Mouse (Mus musculus): ENCODE results near the gene Ccdc9. TPM values are rescaled to one million over a fixed set of nuclear protein-coding genes. Genes with fewer than 3 reads are reported as not detected.

Ccdc9 gene
- total and polyA plus RNA-seq, 3 experiments = 32.0 to 81.0 (median 47.6) TPM

- TF ChIP-seq USF1 (IDR thresholded peaks at IDR 0.05; ENCODE audit: low read depth, low read length) (peak; percentile 16; the same call in 1 of the 2 replicates), NELFE (IDR thresholded peaks at IDR 0.05; ENCODE audit: low read depth, low read length) (0 out of 2 replicates have a peak, but pooled peaks have one; percentile 31), POLR2AphosphoS2 (IDR thresholded peaks at IDR 0.05; ENCODE audit: low read depth, low read length) (peak; percentile 41; the same call in 1 of the 2 replicates), IRF4 (IDR thresholded peaks at IDR 0.05; ENCODE audit: low read depth, low read length) (0 out of 2 replicates have a peak, but pooled peaks have one; percentile 15), ELF1 (IDR thresholded peaks at IDR 0.05; ENCODE audit: low read depth, low read length) (peak; percentile 3; the same call in 1 of the 2 replicates), BHLHE40 (IDR thresholded peaks at IDR 0.05; ENCODE audit: low read depth, low read length) (peak; percentile 41), POLR2A (IDR thresholded peaks at IDR 0.05; ENCODE audit: low read depth, low read length) (peak; percentile 38), ZKSCAN1 (IDR thresholded peaks at IDR 0.05; ENCODE audit: borderline replicate concordance, low read depth, low read length) (no peak)
Observed at GRCm38 (mm10) chr7:16312672-16313311, 26.2 kb upstream of the Ccdc9 start (continued).

GRCm38 (mm10) chr7:16312011-16312671 lies 25.5 kb upstream of the Ccdc9 start:
- H3K79me2 ChIP-seq (replicated peaks; ENCODE audit: control insufficient read depth, extremely low read depth, insufficient read depth, poor library complexity, severe bottlenecking) = peaks cover 38% of the 10 kb centered on the region
- DNase-seq (ENCODE audit: extremely low read depth) = no peak
- no peaks in the 10 kb centered on the region for H3K27me3 ChIP-seq (replicated peaks)
- peaks cover 10 to 33% of the 10 kb centered on the region in 2 experiments for H3K4me1 ChIP-seq (ENCODE audit: control insufficient read depth in 1 of 2, insufficient read depth in 2 of 2)
- peak overlapping the region; percentile 98 to 100 (median 99) for H3K4me3 ChIP-seq (replicated peaks in 1 of 3; ENCODE audit: low read depth in 2 of 3, low read length in 2 of 3, poor library complexity in 1 of 3)
- no peaks in the 10 kb centered on the region for H3K9me3 ChIP-seq (replicated peaks; ENCODE audit: low read length)
- H3K4me2 ChIP-seq (ENCODE audit: insufficient read depth, low read depth, poor library complexity, severe bottlenecking) = peak overlapping the region; percentile 65
- peak overlapping the region; percentile 100 for H3K9ac ChIP-seq (ENCODE audit: insufficient read depth, low read depth)
- in situ Hi-C loops (cut with MboI; ENCODE audit: low pct_ligation_motif_present, low pct_unique_long_range_greater_than_20kb, low sequenced_read_pairs) (no loop called here), dilution Hi-C loops (cut with MboI; ENCODE audit: extremely low pct_ligation_motif_present, extremely low pct_unique_long_range_greater_than_20kb, low sequenced_read_pairs) (no loop called here)
- peak overlapping the region; percentile 96 for H3K27ac ChIP-seq (ENCODE audit: insufficient read depth, low read depth)
- TF ChIP-seq JUND (conservative IDR thresholded peaks at IDR 0.05; ENCODE audit: low read depth, low read length) (no peak), MXI1 (IDR thresholded peaks at IDR 0.05; ENCODE audit: low read depth, low read length) (0 out of 2 replicates have a peak, but pooled peaks have one; percentile 33), GABPA (IDR thresholded peaks at IDR 0.05; ENCODE audit: insufficient replicate concordance, low read depth, low read length) (no peak), ELF1 (IDR thresholded peaks at IDR 0.05; ENCODE audit: low read depth, low read length) (0 out of 2 replicates have a peak, but pooled peaks have one; percentile 11), JUN (IDR thresholded peaks at IDR 0.05; ENCODE audit: insufficient read depth, low read depth, low read length) (no peak), BHLHE40 (IDR thresholded peaks at IDR 0.05; ENCODE audit: low read depth, low read length) (no peak), MYC (IDR thresholded peaks at IDR 0.05; ENCODE audit: low read depth, low read length) (no peak), ZKSCAN1 (IDR thresholded peaks at IDR 0.05; ENCODE audit: borderline replicate concordance, low read depth, low read length) (no peak)
- peaks cover 21 to 32% of the 10 kb centered on the region in 2 experiments for H3K36me3 ChIP-seq (replicated peaks in 1 of 2; ENCODE audit: control insufficient read depth in 1 of 2, insufficient read depth in 1 of 2, low read length in 1 of 2)

- in situ Hi-C loops (cut with MboI; ENCODE audit: low pct_ligation_motif_present, low pct_unique_long_range_greater_than_20kb, low sequenced_read_pairs) (no loop called here), dilution Hi-C loops (cut with MboI; ENCODE audit: extremely low pct_ligation_motif_present, extremely low pct_unique_long_range_greater_than_20kb, low sequenced_read_pairs) (no loop called here)
- Histone ChIP-seq H3K36me3 (replicated peaks in 1 of 2; ENCODE audit: control insufficient read depth in 1 of 2, insufficient read depth in 1 of 2, low read length in 1 of 2) (peaks cover 15 to 26% of the 10 kb centered on the region in 2 experiments), H3K79me2 (replicated peaks; ENCODE audit: control insufficient read depth, extremely low read depth, insufficient read depth, poor library complexity, severe bottlenecking) (peaks cover 38% of the 10 kb centered on the region), H3K4me1 (ENCODE audit: control insufficient read depth in 1 of 2, insufficient read depth in 2 of 2) (peaks cover 10 to 39% of the 10 kb centered on the region in 2 experiments), H3K27me3 (replicated peaks) (no peaks in the 10 kb centered on the region), H3K27ac (ENCODE audit: insufficient read depth, low read depth) (peak overlapping the region; percentile 96), H3K9ac (ENCODE audit: insufficient read depth, low read depth) (peak overlapping the region; percentile 100), H3K9me3 (replicated peaks; ENCODE audit: low read length) (no peaks in the 10 kb centered on the region), H3K4me3 (replicated peaks in 1 of 3; ENCODE audit: low read depth in 2 of 3, low read length in 2 of 3, poor library complexity in 1 of 3) (peak overlapping the region; percentile 98 to 100 (median 99)), H3K4me2 (ENCODE audit: insufficient read depth, low read depth, poor library complexity, severe bottlenecking) (peak overlapping the region; percentile 65)
- DNase-seq (ENCODE audit: extremely low read depth) = peak; percentile 54
- TF ChIP-seq HCFC1 (IDR thresholded peaks at IDR 0.05; ENCODE audit: low read depth, low read length) = no peak
- TF ChIP-seq POLR2A (IDR thresholded peaks at IDR 0.05; ENCODE audit: low read depth, low read length) = 0 out of 2 replicates have a peak, but pooled peaks have one; percentile 20
- TF ChIP-seq ZC3H11A (IDR thresholded peaks at IDR 0.05; ENCODE audit: low read depth, low read length) = no peak
- no peak for TF ChIP-seq ZMIZ1 (IDR thresholded peaks at IDR 0.05; ENCODE audit: low read depth, low read length)
- TF ChIP-seq MXI1 (IDR thresholded peaks at IDR 0.05; ENCODE audit: low read depth, low read length) = peak; percentile 84; the same call in 1 of the 2 replicates
- no peak for TF ChIP-seq RCOR1 (conservative IDR thresholded peaks at IDR 0.05; ENCODE audit: low read depth, low read length)
- no peak for TF ChIP-seq EP300 (IDR thresholded peaks at IDR 0.05; ENCODE audit: low read length)
- TF ChIP-seq JUN (IDR thresholded peaks at IDR 0.05; ENCODE audit: insufficient read depth, low read depth, low read length) = no peak
- peak; percentile 66 for TF ChIP-seq SIN3A (IDR thresholded peaks at IDR 0.05; ENCODE audit: low read length)
- TF ChIP-seq NRF1 (IDR thresholded peaks at IDR 0.05; ENCODE audit: low read depth, low read length) = no peak
- no peak for TF ChIP-seq ETS1 (conservative IDR thresholded peaks at IDR 0.05; ENCODE audit: low read depth, low read length)
- TF ChIP-seq USF1 (IDR thresholded peaks at IDR 0.05; ENCODE audit: low read depth, low read length) = no peak
- TF ChIP-seq GABPA (IDR thresholded peaks at IDR 0.05; ENCODE audit: insufficient replicate concordance, low read depth, low read length) = no peak
- TF ChIP-seq TCF12 (IDR thresholded peaks at IDR 0.05; ENCODE audit: low read depth, low read length) = no peak
- TF ChIP-seq CTCF (conservative IDR thresholded peaks at IDR 0.05 in 1 of 2, IDR thresholded peaks at IDR 0.05 in 1 of 2; ENCODE audit: low read depth in 2 of 2, low read length in 2 of 2) = no peak
- no peak for TF ChIP-seq MEF2A (IDR thresholded peaks at IDR 0.05; ENCODE audit: borderline replicate concordance, low read depth, low read length)
- no peak for TF ChIP-seq E2F4 (IDR thresholded peaks at IDR 0.05; ENCODE audit: insufficient replicate concordance, low read depth, low read length)
Observed at GRCm38 (mm10) chr7:16311453-16312004, 24.9 kb upstream of the Ccdc9 start.
